Mouse (Mus musculus): ENCODE measurements around the gene Rpa2. TPM values are rescaled to one million over a fixed set of nuclear protein-coding genes. Genes with fewer than 3 reads are reported as not detected.
"Not testable (repeated sequence)": the region's sequence is repeated elsewhere in the genome, so short reads cannot be mapped to it uniquely, and the experiment has no call there.

Rpa2 gene
- polyA plus RNA-seq, 1 experiment from 2014 or later: 103 TPM

- peaks cover 6% of the 10 kb centered on the region; the same call in 1 of the 2 replicates for H3K4me1 ChIP-seq (replicated peaks; ENCODE audit: control insufficient read depth, insufficient read depth, low read length)
- WGBS: 56% methylated on average over 4 of the region's 4 CpGs
- H3K9ac ChIP-seq (ENCODE audit: low read length): no peak overlapping the region
- H3K4me3 ChIP-seq (ENCODE audit: low read length): no peak overlapping the region
- no peak overlapping the region for H3K27ac ChIP-seq (ENCODE audit: low read length)
- H3K9me3 ChIP-seq (ENCODE audit: control insufficient read depth, low read length): no peaks in the 10 kb centered on the region
- no peak for ATAC-seq (ENCODE audit: low read depth)
- peaks cover 8% of the 10 kb centered on the region for H3K27me3 ChIP-seq (ENCODE audit: control insufficient read depth, insufficient read depth, low read depth, low read length)
- H3K36me3 ChIP-seq (ENCODE audit: control insufficient read depth, insufficient read depth, low read length): no peaks in the 10 kb centered on the region
- H3K4me2 ChIP-seq (ENCODE audit: low read depth, low read length): no peak overlapping the region
Measured at GRCm38 (mm10) chr4:132798028-132798427, 29.9 kb downstream of the Rpa2 start.

- H3K36me3 ChIP-seq (ENCODE audit: control insufficient read depth, insufficient read depth, low read length); H3K27ac ChIP-seq (ENCODE audit: low read length); H3K9ac ChIP-seq (ENCODE audit: low read length); H3K4me3 ChIP-seq (ENCODE audit: low read length); H3K4me2 ChIP-seq (ENCODE audit: low read depth, low read length); H3K9me3 ChIP-seq (ENCODE audit: control insufficient read depth, low read length); H3K27me3 ChIP-seq (ENCODE audit: control insufficient read depth, insufficient read depth, low read depth, low read length); H3K4me1 ChIP-seq (replicated peaks; ENCODE audit: control insufficient read depth, insufficient read depth, low read length); ATAC-seq (ENCODE audit: low read depth): not testable (repeated sequence)
- WGBS: 79% methylated on average over 3 of the region's 3 CpGs
Measured at GRCm38 (mm10) chr4:132798666-132799065, 30.5 kb downstream of the Rpa2 start.

- 81% methylated on average over 4 of the region's 4 CpGs for WGBS
- H3K9ac ChIP-seq (ENCODE audit: low read length): no peak overlapping the region
Measured at GRCm38 (mm10) chr4:132799845-132800244, 31.7 kb downstream of the Rpa2 start.

GRCm38 (mm10) chr4:132801176-132802077 lies 33.3 kb downstream of the Rpa2 start:
- no peak for ATAC-seq (ENCODE audit: low read depth)
- H3K9me3 ChIP-seq (ENCODE audit: control insufficient read depth, low read length): no peaks in the 10 kb centered on the region
- 74% methylated on average over 18 of the region's 18 CpGs for WGBS
- H3K4me2 ChIP-seq (ENCODE audit: low read depth, low read length): 0 out of 2 replicates have a peak overlapping the region, but pooled peaks have one; percentile 2
- no peak overlapping the region for H3K9ac ChIP-seq (ENCODE audit: low read length)
- H3K4me3 ChIP-seq (ENCODE audit: low read length): no peak overlapping the region
- H3K36me3 ChIP-seq (ENCODE audit: control insufficient read depth, insufficient read depth, low read length): no peaks in the 10 kb centered on the region
- H3K27me3 ChIP-seq (ENCODE audit: control insufficient read depth, insufficient read depth, low read depth, low read length): no peaks in the 10 kb centered on the region
- peak overlapping the region; percentile 25; the same call in 1 of the 2 replicates for H3K27ac ChIP-seq (ENCODE audit: low read length)
- no peaks in the 10 kb centered on the region; the same call in 1 of the 2 replicates for H3K4me1 ChIP-seq (replicated peaks; ENCODE audit: control insufficient read depth, insufficient read depth, low read length)

More at GRCm38 (mm10) chr4:132799845-132800244, 31.7 kb downstream of the Rpa2 start:
- Histone ChIP-seq H3K9me3 (ENCODE audit: control insufficient read depth, low read length) (no peaks in the 10 kb centered on the region), H3K4me1 (replicated peaks; ENCODE audit: control insufficient read depth, insufficient read depth, low read length) (peaks cover 6% of the 10 kb centered on the region; the same call in 1 of the 2 replicates), H3K27me3 (ENCODE audit: control insufficient read depth, insufficient read depth, low read depth, low read length) (peaks cover 6% of the 10 kb centered on the region), H3K27ac (ENCODE audit: low read length) (no peak overlapping the region), H3K4me2 (ENCODE audit: low read depth, low read length) (no peak overlapping the region), H3K36me3 (ENCODE audit: control insufficient read depth, insufficient read depth, low read length) (no peaks in the 10 kb centered on the region), H3K4me3 (ENCODE audit: low read length) (no peak overlapping the region)
- no peak for ATAC-seq (ENCODE audit: low read depth)

GRCm38 (mm10) chr4:132802171-132802637 lies 34.1 kb downstream of the Rpa2 start:
- ATAC-seq (ENCODE audit: low read depth): no peak
- WGBS: 52% methylated on average over 16 of the region's 16 CpGs
- Histone ChIP-seq H3K27me3 (ENCODE audit: control insufficient read depth, insufficient read depth, low read depth, low read length) (no peaks in the 10 kb centered on the region), H3K27ac (ENCODE audit: low read length) (peak overlapping the region; percentile 25; the same call in 1 of the 2 replicates), H3K36me3 (ENCODE audit: control insufficient read depth, insufficient read depth, low read length) (no peaks in the 10 kb centered on the region), H3K9ac (ENCODE audit: low read length) (no peak overlapping the region), H3K4me3 (ENCODE audit: low read length) (no peak overlapping the region), H3K4me2 (ENCODE audit: low read depth, low read length) (peak overlapping the region; percentile 2; the same call in 1 of the 2 replicates), H3K9me3 (ENCODE audit: control insufficient read depth, low read length) (no peaks in the 10 kb centered on the region), H3K4me1 (replicated peaks; ENCODE audit: control insufficient read depth, insufficient read depth, low read length) (no peaks in the 10 kb centered on the region; the same call in 1 of the 2 replicates)

GRCm38 (mm10) chr4:132803212-132803611 lies 35.1 kb downstream of the Rpa2 start:
- Histone ChIP-seq H3K9ac (ENCODE audit: low read length) (no peak overlapping the region), H3K27ac (ENCODE audit: low read length) (no peak overlapping the region), H3K4me3 (ENCODE audit: low read length) (no peak overlapping the region), H3K36me3 (ENCODE audit: control insufficient read depth, insufficient read depth, low read length) (no peaks in the 10 kb centered on the region), H3K9me3 (ENCODE audit: control insufficient read depth, low read length) (no peaks in the 10 kb centered on the region), H3K4me2 (ENCODE audit: low read depth, low read length) (no peak overlapping the region), H3K27me3 (ENCODE audit: control insufficient read depth, insufficient read depth, low read depth, low read length) (no peaks in the 10 kb centered on the region), H3K4me1 (replicated peaks; ENCODE audit: control insufficient read depth, insufficient read depth, low read length) (no peaks in the 10 kb centered on the region; the same call in 1 of the 2 replicates)
- 86% methylated on average over 5 of the region's 5 CpGs for WGBS
- no peak for ATAC-seq (ENCODE audit: low read depth)

- H3K27ac ChIP-seq (ENCODE audit: low read length): no peak overlapping the region
- no peaks in the 10 kb centered on the region for H3K36me3 ChIP-seq (ENCODE audit: control insufficient read depth, insufficient read depth, low read length)
- 96% methylated on average over 7 of the region's 7 CpGs for WGBS
- no peaks in the 10 kb centered on the region for H3K9me3 ChIP-seq (ENCODE audit: control insufficient read depth, low read length)
- no peak overlapping the region for H3K4me3 ChIP-seq (ENCODE audit: low read length)
- no peak overlapping the region for H3K4me2 ChIP-seq (ENCODE audit: low read depth, low read length)
- no peak overlapping the region for H3K9ac ChIP-seq (ENCODE audit: low read length)
- no peaks in the 10 kb centered on the region; the same call in 1 of the 2 replicates for H3K4me1 ChIP-seq (replicated peaks; ENCODE audit: control insufficient read depth, insufficient read depth, low read length)
- no peak for ATAC-seq (ENCODE audit: low read depth)
- H3K27me3 ChIP-seq (ENCODE audit: control insufficient read depth, insufficient read depth, low read depth, low read length): no peaks in the 10 kb centered on the region
Measured at GRCm38 (mm10) chr4:132803876-132804275, 35.7 kb downstream of the Rpa2 start.

GRCm38 (mm10) chr4:132804331-132804730 lies 36.2 kb downstream of the Rpa2 start:
- WGBS: 85% methylated on average over 6 of the region's 6 CpGs
- no peaks in the 10 kb centered on the region for H3K27me3 ChIP-seq (ENCODE audit: control insufficient read depth, insufficient read depth, low read depth, low read length)
- ATAC-seq (ENCODE audit: low read depth): no peak
- H3K36me3 ChIP-seq (ENCODE audit: control insufficient read depth, insufficient read depth, low read length): no peaks in the 10 kb centered on the region
- H3K9ac ChIP-seq (ENCODE audit: low read length): no peak overlapping the region
- H3K27ac ChIP-seq (ENCODE audit: low read length): no peak overlapping the region
- H3K4me3 ChIP-seq (ENCODE audit: low read length): no peak overlapping the region
- H3K9me3 ChIP-seq (ENCODE audit: control insufficient read depth, low read length): no peaks in the 10 kb centered on the region
- H3K4me2 ChIP-seq (ENCODE audit: low read depth, low read length): no peak overlapping the region
- no peaks in the 10 kb centered on the region; the same call in 1 of the 2 replicates for H3K4me1 ChIP-seq (replicated peaks; ENCODE audit: control insufficient read depth, insufficient read depth, low read length)

- 76% methylated on average over 5 of the region's 5 CpGs for WGBS
- Histone ChIP-seq H3K4me2 (ENCODE audit: low read depth, low read length) (no peak overlapping the region), H3K9me3 (ENCODE audit: control insufficient read depth, low read length) (no peaks in the 10 kb centered on the region), H3K4me1 (replicated peaks; ENCODE audit: control insufficient read depth, insufficient read depth, low read length) (no peaks in the 10 kb centered on the region; the same call in 1 of the 2 replicates), H3K27ac (ENCODE audit: low read length) (no peak overlapping the region), H3K36me3 (ENCODE audit: control insufficient read depth, insufficient read depth, low read length) (no peaks in the 10 kb centered on the region), H3K27me3 (ENCODE audit: control insufficient read depth, insufficient read depth, low read depth, low read length) (no peaks in the 10 kb centered on the region), H3K9ac (ENCODE audit: low read length) (no peak overlapping the region), H3K4me3 (ENCODE audit: low read length) (no peak overlapping the region)
- no peak for ATAC-seq (ENCODE audit: low read depth)
Measured at GRCm38 (mm10) chr4:132805146-132805545, 37.0 kb downstream of the Rpa2 start.
